Mouse (Mus musculus) G1E-ER4 (cell line): Measurements from ENCODE around the gene Dnpep. TPM values are rescaled to one million over a fixed set of nuclear protein-coding genes. Genes with fewer than 3 reads are reported as not detected.

Experiments
- GATA1 ChIP-seq: IDR thresholded peaks from one replicate; pipeline ENCODE4 v1.8.0; 2012; ENCODE audit warnings: low read length, inconsistent platforms
- polyA plus RNA-seq: library from polyadenylated mRNA; stranded (reverse); fragments of >175 nt; gene quantifications from 2 replicates; pipeline ENCODE4 v1.2.3, GENCODE M21; 2012

Dnpep gene
- polyA plus RNA-seq, 1 experiment: 46.2 TPM

DNA sequence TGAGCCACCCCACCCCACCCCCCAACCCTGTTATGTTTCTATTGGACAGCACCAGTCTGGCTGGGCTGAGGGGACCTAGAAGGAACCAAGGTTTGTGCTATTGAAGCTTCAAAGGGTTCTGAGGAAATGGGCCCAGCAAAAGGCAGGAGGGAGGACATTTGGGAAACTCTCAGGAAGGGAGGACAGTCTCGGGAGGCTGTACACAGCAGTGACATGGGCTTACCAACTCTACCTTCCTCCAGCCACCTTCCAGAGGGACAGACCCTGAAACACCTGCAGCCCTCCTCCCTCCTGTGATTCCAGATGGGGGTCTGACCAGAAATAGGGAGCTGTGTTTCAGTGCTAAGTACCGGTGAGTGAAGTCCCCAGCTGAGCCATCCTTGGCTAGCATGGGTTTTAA is 22.7 kb upstream of the Dnpep start:
- TF ChIP-seq GATA1: no peak

DNA sequence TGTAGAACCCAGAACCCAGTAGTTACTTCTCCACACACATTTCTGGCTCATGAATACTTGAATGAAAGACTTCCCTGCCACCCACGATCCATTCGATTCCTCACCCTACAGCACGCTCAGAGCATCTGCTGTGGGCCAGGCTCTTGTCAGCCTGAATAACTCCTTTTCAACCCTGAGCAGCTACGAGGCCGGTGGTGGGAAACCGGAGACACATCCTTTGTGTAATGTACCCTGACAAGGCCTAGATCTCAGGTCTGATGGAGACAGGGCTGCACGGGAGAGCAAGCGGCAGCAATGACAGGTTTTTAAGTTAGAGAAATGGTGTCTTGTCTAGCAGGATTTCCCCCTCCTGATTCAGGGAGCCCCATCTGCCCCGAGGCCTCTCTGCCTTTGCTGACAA is 21.5 kb upstream of the Dnpep start:
- TF ChIP-seq GATA1: no peak

DNA sequence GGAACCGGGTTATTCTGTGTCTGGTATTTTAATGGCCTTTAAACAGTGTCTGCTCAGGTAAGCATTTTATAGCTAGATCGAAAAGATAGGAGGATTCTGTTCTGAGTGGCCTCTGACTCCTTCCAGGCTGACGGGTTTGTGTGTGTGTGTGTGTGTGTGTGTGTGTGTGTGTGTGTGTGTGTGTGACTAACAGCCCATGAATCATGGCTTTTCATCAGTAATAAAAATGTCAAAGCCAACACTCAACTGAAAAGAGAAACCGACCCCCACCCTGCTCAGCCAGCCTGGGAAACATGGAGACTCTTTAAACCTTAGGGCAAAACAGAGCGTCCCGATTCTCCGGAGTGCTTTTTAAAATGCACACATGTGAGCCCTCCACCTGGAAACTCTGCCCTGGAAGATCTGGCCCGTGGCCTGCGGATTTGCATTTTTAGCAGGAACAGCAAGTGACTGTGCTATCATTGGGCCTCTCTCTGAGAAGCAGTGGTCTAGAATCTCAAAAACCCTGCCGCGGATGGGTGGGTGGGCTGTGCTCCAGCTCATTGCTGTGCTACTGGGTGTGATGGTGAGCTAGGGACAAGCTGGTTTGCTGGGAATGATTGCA is 20.4 kb upstream of the Dnpep start:
- no peak for TF ChIP-seq GATA1

DNA sequence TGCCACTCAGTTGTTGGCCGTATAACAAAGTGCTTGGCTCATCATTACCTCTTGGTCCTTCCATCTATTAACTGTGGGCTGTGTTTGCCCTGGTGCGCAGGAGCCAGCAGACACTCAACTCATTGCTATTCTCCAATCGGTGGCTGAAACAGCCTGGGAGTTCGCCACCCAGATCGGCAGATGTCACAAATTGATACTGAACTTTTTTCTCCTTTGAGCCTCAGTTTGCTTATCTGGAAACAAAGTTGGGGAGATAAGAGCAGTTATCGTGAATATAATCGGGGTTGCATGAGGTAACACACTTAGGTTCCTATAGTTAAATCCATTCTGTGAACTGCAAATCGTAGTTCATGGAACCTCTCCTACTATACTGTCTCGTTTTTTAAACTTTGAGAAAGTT is 19.3 kb upstream of the Dnpep start:
- peak; percentile 25 for TF ChIP-seq GATA1

DNA sequence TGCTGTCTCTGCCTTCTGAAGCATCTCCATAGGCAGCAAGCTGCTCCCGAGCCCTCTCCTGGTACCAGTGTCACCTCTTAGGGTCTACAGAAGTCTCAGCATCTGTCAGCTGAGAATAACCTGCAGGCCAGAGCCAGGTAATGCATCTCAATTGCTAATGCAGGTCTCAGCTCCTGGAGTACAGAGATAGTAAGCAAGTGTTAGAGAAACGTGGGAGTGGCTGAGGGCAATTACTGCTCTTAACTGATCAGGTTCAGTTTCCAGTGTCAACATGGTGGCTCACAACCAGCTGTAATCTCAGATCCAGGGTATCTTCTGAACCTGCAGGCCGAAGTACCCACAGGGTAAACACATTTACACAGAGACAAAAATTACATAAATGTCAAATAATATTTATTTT is 18.7 kb upstream of the Dnpep start:
- TF ChIP-seq GATA1: no peak

DNA sequence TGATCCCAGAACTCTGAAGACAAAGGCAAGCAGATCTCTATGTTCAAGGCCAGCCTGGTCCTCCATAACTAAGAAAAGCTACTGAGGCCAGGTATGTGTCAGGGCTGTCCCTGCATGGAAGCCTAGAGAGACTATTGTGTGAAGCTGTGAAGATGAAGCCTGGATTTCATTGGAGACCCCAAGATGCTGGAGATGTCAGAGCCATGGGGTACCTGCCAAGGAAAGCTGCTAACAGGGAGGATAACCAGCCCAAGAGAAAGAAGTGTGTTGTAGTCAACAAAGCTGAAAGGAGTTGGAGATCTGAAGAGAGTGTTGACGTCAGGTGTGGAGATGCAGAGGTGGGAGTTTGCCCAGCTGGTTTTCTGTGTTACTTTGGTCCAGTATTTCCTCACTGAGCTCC is 13.5 kb upstream of the Dnpep start:
- no peak for TF ChIP-seq GATA1

DNA sequence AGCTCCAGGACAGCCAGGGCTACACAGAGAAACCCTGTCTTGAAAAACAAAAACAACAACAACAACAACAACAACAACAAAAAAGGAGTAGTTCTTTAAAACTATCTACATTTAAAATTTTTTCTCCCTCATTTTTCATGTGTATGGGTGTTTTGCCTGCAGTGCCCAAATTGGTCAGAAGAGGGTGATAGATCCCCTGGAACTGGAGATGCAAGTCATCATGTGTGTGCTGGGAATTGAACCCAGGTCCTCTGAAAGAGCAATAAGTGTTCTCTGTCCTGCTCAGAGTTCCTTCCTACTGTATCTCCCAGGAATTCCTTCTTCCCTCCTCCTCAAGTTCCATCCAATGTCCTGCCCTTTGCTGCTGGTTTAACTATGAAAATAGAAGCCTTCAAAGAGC is 9.7 kb upstream of the Dnpep start:
- no peak for TF ChIP-seq GATA1

DNA sequence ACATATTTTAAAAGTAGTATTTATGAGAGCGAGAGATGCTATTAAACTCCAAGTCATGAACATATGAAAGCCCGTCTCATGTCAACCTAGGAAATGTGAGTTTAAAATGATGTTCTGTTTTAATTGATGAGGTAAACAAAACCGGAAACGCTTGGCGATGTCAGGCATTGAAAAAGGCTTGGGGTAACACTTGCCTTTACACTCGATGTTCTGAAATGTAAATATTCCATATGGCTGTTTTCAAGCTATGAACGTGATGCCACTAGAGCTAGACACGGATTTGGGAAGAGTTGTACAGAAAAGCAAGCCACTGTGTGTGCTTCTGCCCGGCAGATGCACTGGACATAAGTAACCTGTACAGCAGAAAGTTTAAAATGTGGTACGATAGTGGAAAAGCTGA is 1.4 kb upstream of the Dnpep start:
- no peak for TF ChIP-seq GATA1

DNA sequence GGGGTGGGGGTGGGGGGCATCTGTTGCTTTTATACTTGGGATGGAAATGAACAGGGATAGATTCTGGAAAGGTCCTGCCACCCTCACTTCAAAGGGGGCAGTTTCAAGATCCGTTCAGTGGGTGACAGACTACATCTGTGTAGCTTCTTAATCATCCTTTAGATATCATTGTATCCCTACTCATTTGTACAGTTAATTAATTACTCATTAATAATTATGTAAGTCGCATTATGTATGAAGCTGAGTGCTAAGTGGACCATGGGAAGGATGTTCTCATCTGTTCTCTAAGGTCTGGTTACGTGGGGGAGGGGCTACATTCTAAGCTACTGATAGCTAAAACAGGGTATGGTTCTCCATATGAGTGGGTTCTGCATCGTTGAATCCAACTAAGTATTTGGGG is 946 bp upstream of the Dnpep start:
- TF ChIP-seq GATA1: no peak

DNA sequence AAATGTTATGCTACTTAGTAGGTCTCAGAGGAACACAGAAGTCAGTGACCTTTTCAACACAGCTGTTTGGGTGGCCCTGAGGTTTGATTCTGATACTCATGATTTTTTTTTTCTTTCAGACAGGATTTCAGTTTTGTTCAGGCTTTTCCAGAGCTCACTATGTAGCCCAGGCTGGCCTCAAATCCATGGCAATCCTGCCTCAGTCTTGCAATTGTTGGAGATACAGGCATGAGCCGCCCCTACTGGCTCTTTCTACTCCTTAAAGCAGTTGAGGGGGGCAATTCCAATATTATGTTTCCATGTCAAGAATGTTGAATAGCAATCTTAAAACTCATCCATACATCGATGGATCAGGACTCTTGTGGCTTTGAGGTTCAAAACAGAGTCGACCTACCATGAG is 511 bp upstream of the Dnpep start:
- TF ChIP-seq GATA1: no peak

DNA sequence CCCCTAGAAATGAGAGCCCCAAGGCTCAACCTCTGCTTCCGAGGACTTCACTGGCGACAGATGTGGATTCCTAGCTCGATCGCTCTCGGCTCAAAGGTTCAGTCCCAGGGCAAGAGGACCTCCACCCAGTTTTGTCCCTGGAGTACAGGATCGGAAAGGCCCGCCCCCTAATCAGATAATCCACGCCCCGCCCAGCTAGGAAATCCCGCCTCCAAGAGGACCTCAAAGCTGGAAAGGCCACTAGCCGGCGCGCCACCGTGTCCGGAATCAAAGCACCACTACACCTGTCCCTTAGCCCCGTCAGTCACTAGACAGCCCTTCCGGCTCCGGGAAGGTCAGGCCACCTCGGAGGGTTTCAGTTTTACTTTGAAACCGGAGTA is 939 bp downstream of the Dnpep start:
- TF ChIP-seq GATA1: peak; percentile 59

DNA sequence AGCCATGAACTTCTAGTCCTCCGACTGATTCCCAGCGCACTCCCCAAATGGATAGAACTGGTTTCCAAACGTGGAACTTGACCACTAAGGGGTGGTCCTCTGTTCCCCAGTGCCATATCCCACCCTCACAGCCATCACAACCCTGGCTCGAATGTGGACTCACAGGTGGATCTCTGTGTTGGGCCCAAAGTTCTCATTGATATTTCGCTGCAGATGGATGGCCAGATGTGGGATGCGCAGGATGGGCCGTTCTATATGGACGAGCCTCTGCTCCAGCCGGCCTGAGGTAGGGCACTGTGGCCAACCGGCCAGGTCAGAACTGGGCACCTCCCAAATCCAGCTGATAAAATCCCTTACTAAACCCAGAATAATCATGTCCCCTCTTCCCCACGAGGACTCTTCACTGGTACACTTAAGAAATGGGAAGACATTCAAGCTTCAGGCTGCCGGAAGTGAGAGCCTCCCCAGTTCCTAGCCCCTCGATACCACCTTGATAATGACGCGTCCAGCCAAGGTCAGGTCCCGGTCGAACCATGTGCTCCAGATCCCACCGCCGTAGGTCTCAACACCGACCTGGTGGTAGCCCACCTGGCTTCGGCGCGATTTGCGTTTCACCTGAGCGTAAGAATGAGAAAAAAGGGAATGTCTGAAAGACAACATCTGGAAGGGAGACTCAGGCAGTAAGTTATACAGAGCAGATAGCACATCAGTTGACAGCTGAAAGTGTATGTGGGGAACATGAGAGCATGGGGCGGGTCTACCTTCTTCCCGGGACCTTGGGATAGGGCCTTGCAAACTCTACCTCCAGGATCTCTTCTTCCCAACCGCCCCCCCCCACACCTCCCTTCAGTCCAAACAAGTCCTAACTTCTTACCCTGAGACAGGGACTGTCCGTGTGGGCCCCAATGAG is 2.1 kb downstream of the Dnpep start:
- TF ChIP-seq GATA1: no peak

DNA sequence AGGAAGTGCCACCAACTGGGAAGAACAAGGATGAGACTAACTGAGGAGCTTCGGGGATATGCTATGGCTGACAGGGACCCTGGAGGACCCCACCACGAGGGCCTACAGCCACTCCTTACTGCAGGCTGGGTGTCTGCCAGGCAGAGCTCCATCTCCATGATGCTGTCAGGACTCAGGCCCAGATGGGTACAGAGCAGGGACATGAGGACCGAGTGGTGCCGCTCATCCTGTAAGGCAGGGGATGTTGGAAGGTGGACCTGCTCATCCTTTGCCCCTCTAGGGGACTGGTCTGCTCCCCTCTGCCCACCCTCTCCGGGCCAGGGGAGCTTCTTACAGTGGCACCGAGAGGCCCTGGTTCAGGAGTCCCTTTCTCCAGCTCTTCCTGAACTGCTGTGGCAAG is 2.8 kb downstream of the Dnpep start:
- no peak for TF ChIP-seq GATA1

DNA sequence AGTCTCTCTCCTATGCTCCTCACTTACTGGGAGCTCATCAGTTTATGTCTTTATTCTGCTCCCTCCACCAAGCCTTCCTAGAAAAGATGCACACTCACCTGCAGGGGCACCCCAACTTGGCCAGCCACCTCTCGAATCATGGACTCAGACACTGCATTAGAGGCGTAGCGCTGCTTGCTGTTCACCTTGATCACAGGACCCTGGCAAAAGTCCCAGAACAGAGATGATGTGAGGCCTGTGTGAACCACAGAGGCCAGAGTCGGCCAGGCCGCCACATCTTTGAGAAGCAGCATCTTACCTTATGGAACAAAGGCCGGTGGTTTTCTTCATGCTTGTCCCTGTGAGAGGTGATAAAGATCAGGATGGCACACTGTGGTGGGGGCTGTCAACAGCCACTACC is 6.1 kb downstream of the Dnpep start:
- no peak for TF ChIP-seq GATA1

DNA sequence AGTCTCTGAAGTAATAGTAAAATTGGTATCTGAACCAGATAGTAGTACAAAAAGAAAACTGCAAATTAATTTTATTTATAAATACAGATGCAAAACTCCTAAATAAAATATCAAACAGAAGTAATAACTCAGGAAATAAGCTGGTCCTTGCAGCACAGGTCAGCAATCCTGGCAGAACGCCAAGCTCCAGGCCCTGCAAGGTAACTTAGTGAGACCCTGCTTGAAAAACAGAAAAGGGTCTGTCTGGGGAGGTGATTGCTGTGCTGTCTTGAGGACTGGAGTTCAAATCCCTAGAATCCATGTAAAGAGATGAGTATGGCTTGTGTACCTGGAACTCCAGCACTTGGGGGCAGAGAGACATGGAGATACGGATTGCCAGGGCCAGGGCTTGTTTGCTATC is 13.1 kb downstream of the Dnpep start:
- TF ChIP-seq GATA1: no peak

DNA sequence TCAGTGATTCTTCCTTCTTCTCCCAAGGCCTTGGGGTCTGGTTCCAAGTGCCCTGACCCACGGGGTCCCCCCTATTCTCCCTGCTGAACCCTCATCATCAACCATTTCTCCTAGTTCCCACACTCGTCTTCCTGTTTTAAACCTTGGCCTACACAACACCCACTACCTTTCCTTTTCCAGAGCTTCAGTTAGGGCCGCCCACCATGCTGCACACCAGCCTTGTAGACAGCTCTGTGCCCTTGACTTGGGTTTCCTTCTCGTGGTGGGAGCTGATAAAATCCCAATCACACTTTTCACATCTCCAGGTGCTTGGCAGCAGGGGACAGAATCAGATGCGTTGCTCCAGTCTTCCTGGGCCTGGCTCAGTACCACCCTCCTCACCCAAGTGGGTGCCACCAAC is 23.5 kb downstream of the Dnpep start:
- TF ChIP-seq GATA1: no peak

DNA sequence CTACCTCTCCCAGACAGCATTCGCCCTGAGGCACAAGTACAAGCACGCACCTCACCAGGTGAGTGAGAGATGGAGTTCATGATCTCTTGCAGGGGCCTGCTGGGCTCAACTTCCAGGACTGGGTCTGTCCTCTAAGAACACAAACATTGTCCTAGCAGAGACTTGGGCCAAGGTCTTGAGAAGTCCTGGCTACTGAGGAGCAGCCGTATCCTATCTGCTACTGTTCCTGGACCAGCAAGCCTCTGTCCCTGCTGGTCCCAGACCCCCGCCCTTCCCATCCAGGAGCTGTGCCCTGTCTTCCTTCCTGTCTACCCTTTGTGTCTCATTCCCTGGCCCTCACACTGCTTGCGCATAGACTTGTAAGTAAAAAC is 24.5 kb downstream of the Dnpep start:
- no peak for TF ChIP-seq GATA1
